Mouse (Mus musculus): Measurements from ENCODE around the gene Slc37a3. TPM values are rescaled to one million over a fixed set of nuclear protein-coding genes. Genes with fewer than 3 reads are reported as not detected.
A peak's percentile ranks its signal among the peaks of the same experiment; 100 is the strongest.
"Not testable (repeated sequence)": the region's sequence is repeated elsewhere in the genome, so short reads cannot be mapped to it uniquely, and the experiment has no call there.

The Slc37a3 gene
- polyA plus RNA-seq, 1 experiment: 13.6 TPM

DNA sequence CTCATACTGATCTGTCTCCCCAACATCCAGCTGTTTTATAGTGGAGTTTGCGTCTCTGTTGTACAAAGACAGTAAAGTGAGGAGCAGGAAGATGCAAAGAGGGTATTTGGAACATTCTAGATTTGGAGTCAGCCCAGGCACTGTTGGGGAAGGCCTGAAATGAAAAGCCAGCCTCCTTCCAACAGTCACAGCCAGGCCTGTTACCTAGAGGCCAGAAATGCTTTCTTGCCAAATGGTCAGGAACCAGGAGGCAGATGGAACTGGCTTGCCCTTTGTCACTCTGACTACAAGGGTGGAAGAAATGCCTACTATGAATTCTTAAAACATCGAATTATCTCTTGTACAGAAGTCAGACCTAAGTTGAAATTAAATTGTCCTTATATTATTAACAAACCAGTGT is 12.5 kb upstream of the Slc37a3 start:
- H3K4me3 ChIP-seq (replicated peaks; ENCODE audit: control insufficient read depth, low read depth, low read length): no peak overlapping the region
- WGBS: 94% methylated on average over 2 of the region's 2 CpGs
- no peak overlapping the region for H3K27ac ChIP-seq (ENCODE audit: control insufficient read depth, insufficient read depth, low read depth, low read length, poor library complexity)
- H3K4me1 ChIP-seq (ENCODE audit: control insufficient read depth, insufficient read depth, low read length): no peaks in the 10 kb centered on the region
- no peak for TF ChIP-seq CTCF (IDR thresholded peaks at IDR 0.05; ENCODE audit: control insufficient read depth, insufficient read depth, low read length)
- TF ChIP-seq POLR2A (IDR thresholded peaks at IDR 0.05; ENCODE audit: borderline replicate concordance, control insufficient read depth, low read depth, low read length): no peak

- TF ChIP-seq POLR2A (IDR thresholded peaks at IDR 0.05; ENCODE audit: borderline replicate concordance, control insufficient read depth, low read depth, low read length): no peak
- TF ChIP-seq CTCF (IDR thresholded peaks at IDR 0.05; ENCODE audit: control insufficient read depth, insufficient read depth, low read length): no peak
- Histone ChIP-seq H3K4me1 (ENCODE audit: control insufficient read depth, insufficient read depth, low read length) (peaks cover 1% of the 10 kb centered on the region; the same call in 1 of the 2 replicates), H3K27ac (ENCODE audit: control insufficient read depth, insufficient read depth, low read depth, low read length, poor library complexity) (peak within 1 kb of the TSS; percentile 58), H3K4me3 (replicated peaks; ENCODE audit: control insufficient read depth, low read depth, low read length) (peak within 1 kb of the TSS; percentile 66)
- 2% methylated on average over 20 of the region's 20 CpGs for WGBS
These were observed 3.8 kb upstream of the Slc37a3 start, which contains the start of gene Rab19 for GRCm38 (mm10) chr6:39381125-39381880. Gene Rab19 (plus strand): TSS chr6:39381175.

DNA sequence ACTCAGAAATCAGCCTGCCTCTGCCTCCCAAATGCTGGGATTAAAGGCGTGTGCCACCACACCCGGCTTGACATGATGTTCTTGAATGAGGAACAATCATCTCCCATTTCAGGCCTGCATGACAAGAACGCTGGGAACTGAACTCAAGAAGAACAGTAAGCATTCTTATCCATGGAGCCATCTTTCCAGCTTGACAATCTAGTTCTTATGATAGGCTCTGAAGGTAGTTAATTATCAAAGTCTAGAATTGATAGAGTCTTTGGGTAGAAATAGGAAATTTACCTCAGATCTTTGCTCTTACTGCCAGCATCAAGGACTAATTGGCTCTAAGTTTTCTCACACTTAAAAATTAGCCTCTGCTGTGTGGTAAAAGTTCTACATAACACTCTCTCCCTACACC is 2.8 kb upstream of the Slc37a3 start:
- TF ChIP-seq POLR2A (IDR thresholded peaks at IDR 0.05; ENCODE audit: borderline replicate concordance, control insufficient read depth, low read depth, low read length): no peak
- no peak for TF ChIP-seq CTCF (IDR thresholded peaks at IDR 0.05; ENCODE audit: control insufficient read depth, insufficient read depth, low read length)
- Histone ChIP-seq H3K27ac (ENCODE audit: control insufficient read depth, insufficient read depth, low read depth, low read length, poor library complexity) (peak overlapping the region; percentile 58; the same call in 1 of the 2 replicates), H3K4me3 (replicated peaks; ENCODE audit: control insufficient read depth, low read depth, low read length) (no peak overlapping the region), H3K4me1 (ENCODE audit: control insufficient read depth, insufficient read depth, low read length) (peaks cover 1% of the 10 kb centered on the region; the same call in 1 of the 2 replicates)
- WGBS: 40% methylated on average over 3 of the region's 3 CpGs

DNA sequence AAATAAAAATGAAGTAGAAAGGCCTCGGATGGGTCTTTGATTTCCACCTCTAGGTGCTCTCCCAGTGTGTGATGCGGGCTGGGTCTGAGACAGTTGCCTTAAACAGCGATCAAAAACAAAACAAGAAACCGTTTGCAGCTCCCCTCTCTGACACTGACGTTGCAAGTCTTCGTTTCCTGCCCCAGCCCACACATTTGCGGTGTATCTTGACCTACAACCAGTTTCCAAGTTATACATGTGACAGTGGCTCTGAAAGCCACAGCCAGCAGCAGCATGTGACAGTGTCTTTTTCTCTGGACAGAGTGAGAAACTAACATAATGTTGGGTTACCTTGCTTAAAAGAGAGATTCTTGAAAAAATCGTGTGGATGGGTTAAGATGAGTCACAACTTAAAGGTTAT is 2.3 kb upstream of the Slc37a3 start:
- Histone ChIP-seq H3K4me3 (replicated peaks; ENCODE audit: control insufficient read depth, low read depth, low read length) (peak overlapping the region; percentile 9), H3K4me1 (ENCODE audit: control insufficient read depth, insufficient read depth, low read length) (peaks cover 1% of the 10 kb centered on the region; the same call in 1 of the 2 replicates), H3K27ac (ENCODE audit: control insufficient read depth, insufficient read depth, low read depth, low read length, poor library complexity) (peak overlapping the region; percentile 58; the same call in 1 of the 2 replicates)
- WGBS: 6% methylated on average over 8 of the region's 8 CpGs
- TF ChIP-seq CTCF (IDR thresholded peaks at IDR 0.05; ENCODE audit: control insufficient read depth, insufficient read depth, low read length): no peak
- TF ChIP-seq POLR2A (IDR thresholded peaks at IDR 0.05; ENCODE audit: borderline replicate concordance, control insufficient read depth, low read depth, low read length): no peak

GRCm38 (mm10) chr6:39379224-39379623 is 1.7 kb upstream of the Slc37a3 start:
- H3K4me3 ChIP-seq (replicated peaks; ENCODE audit: control insufficient read depth, low read depth, low read length): no peak overlapping the region
- TF ChIP-seq CTCF (IDR thresholded peaks at IDR 0.05; ENCODE audit: control insufficient read depth, insufficient read depth, low read length): no peak
- no peak for TF ChIP-seq POLR2A (IDR thresholded peaks at IDR 0.05; ENCODE audit: borderline replicate concordance, control insufficient read depth, low read depth, low read length)
- peak overlapping the region; percentile 58; the same call in 1 of the 2 replicates for H3K27ac ChIP-seq (ENCODE audit: control insufficient read depth, insufficient read depth, low read depth, low read length, poor library complexity)
- H3K4me1 ChIP-seq (ENCODE audit: control insufficient read depth, insufficient read depth, low read length): peaks cover 1% of the 10 kb centered on the region; the same call in 1 of the 2 replicates
- 1% methylated on average over 4 of the region's 4 CpGs for WGBS

DNA sequence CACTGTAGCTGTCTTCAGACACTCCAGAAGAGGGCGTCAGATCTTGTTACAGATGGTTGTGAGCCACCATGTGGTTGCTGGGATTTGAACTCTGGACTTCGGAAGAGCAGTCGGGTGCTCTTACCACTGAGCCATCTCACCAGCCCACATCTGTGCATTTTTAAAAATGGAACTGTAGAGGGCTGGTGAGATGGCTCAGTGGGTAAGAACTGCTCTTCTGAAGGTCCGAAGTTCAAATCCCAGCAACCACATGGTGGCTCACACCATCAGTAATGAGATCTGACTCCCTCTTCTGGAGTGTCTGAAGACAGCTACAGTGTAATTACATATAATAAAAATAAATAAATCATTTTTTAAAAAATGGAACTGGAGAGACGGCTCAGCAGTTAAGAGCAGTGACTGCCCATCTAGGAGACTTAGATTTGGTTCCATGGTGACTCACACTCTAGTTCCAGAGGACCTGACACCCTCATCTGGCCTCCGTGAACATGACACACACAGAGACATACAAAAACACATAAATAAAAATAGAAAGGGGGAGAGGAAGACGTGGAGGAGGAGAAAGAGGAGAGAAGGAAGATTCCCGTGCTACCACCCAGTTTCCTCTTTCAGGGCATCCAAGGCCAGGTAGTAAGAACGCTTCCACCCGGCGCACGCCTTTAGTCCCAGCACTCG is 823 bp upstream of the Slc37a3 start:
- not testable (repeated sequence) for H3K27ac ChIP-seq (ENCODE audit: control insufficient read depth, insufficient read depth, low read depth, low read length, poor library complexity); H3K4me3 ChIP-seq (replicated peaks; ENCODE audit: control insufficient read depth, low read depth, low read length); H3K4me1 ChIP-seq (ENCODE audit: control insufficient read depth, insufficient read depth, low read length)
- WGBS: 59% methylated on average over 13 of the region's 13 CpGs

GRCm38 (mm10) chr6:39376775-39377174 is 700 bp downstream of the Slc37a3 start:
- Histone ChIP-seq H3K4me1 (ENCODE audit: control insufficient read depth, insufficient read depth, low read length) (peaks cover 3% of the 10 kb centered on the region; the same call in 1 of the 2 replicates), H3K27ac (ENCODE audit: control insufficient read depth, insufficient read depth, low read depth, low read length, poor library complexity) (no peak overlapping the region; the same call in 1 of the 2 replicates), H3K4me3 (replicated peaks; ENCODE audit: control insufficient read depth, low read depth, low read length) (peak overlapping the region; percentile 69)
- TF ChIP-seq POLR2A (IDR thresholded peaks at IDR 0.05; ENCODE audit: borderline replicate concordance, control insufficient read depth, low read depth, low read length): no peak
- TF ChIP-seq CTCF (IDR thresholded peaks at IDR 0.05; ENCODE audit: control insufficient read depth, insufficient read depth, low read length): no peak
- WGBS: 23% methylated on average over 9 of the region's 9 CpGs

DNA sequence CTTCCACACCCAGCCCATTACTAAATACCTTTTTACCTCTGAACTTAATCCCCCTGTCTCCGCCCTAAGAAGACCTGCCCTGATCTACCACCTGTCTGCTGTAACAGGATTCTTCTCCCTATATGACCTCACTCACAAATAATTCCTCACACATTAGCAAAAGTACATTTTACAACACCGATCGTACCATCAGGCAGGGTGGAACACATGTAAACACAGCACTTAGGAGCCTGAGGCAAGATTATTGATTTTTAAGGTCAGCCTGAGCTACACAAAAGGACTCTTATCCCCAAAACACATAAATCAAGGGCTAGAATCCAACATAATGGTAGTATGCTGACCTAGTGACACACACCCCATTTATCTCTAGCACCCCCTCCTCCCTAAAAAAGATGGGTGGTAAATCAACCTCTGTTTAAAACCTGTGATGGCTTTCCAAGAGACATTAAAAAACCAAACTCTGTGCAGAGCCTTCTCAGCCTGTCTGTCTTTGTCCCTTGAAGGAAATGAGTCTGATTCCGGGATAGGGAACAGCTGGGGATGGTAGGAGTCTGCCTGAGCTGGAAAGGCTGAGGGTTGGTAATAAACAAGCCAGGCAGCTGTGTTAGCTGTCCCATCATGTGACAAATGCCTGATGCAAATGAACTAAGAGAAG is 4.0 kb downstream of the Slc37a3 start:
- WGBS: 72% methylated on average over 4 of the region's 4 CpGs
- Histone ChIP-seq H3K4me3 (replicated peaks; ENCODE audit: control insufficient read depth, low read depth, low read length) (no peak overlapping the region), H3K27ac (ENCODE audit: control insufficient read depth, insufficient read depth, low read depth, low read length, poor library complexity) (no peak overlapping the region), H3K4me1 (ENCODE audit: control insufficient read depth, insufficient read depth, low read length) (peaks cover 2% of the 10 kb centered on the region; the same call in 1 of the 2 replicates)
- TF ChIP-seq CTCF (IDR thresholded peaks at IDR 0.05; ENCODE audit: control insufficient read depth, insufficient read depth, low read length) (no peak), POLR2A (IDR thresholded peaks at IDR 0.05; ENCODE audit: borderline replicate concordance, control insufficient read depth, low read depth, low read length) (no peak)
